Mouse (Mus musculus): ENCODE measurements around the gene Ripor3.

DNA sequence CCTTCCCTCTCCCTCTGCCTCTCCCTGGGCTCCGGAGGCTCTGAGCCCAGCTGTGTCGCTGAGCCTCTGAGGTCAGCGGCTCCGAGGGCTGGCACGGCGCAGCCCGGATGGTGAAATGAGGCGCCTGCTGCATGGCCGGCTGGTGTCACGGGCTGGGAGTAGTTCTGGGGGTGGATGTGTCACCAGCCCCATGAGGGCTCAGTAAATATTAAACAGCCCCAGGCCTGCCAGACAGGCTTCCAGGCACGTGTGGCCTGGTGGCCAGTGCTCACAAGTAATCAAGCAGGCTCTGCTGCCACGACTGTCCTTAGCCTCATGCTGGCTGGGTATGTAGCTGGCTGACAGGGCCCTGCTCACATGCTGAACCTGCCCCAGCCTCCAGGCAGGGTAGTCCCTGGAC is 7.0 kb downstream of the Ripor3 start:
- TF ChIP-seq EP300 (IDR thresholded peaks at IDR 0.05; ENCODE audit: low read length): no peak
- no peak for TF ChIP-seq CTCF (conservative IDR thresholded peaks at IDR 0.05 in 1 of 2, IDR thresholded peaks at IDR 0.05 in 1 of 2; ENCODE audit: low read depth in 2 of 2, low read length in 2 of 2)
- TF ChIP-seq POLR2A (IDR thresholded peaks at IDR 0.05; ENCODE audit: low read depth, low read length): no peak
- TF ChIP-seq USF1 (IDR thresholded peaks at IDR 0.05; ENCODE audit: low read depth, low read length): no peak
- TF ChIP-seq CHD1 (IDR thresholded peaks at IDR 0.05; ENCODE audit: low read depth, low read length): no peak
- no peak for TF ChIP-seq TCF12 (IDR thresholded peaks at IDR 0.05; ENCODE audit: low read depth, low read length)
- TF ChIP-seq RCOR1 (conservative IDR thresholded peaks at IDR 0.05; ENCODE audit: low read depth, low read length): no peak

Data from CH12.LX (cell line).